Mouse (Mus musculus) G1E (cell line): ENCODE measurements around the gene Adck1.
"Not testable (repeated sequence)": the region's sequence is repeated elsewhere in the genome, so short reads cannot be mapped to it uniquely, and the experiment has no call there.

ENCODE experiments used
- GATA1 ChIP-seq: IDR thresholded peaks from 2 replicates; pipeline ENCODE4 v1.6.1; 2012; ENCODE audit warnings: borderline replicate concordance, low read length, inconsistent platforms, mixed read lengths
- GATA2 ChIP-seq: IDR thresholded peaks from 2 replicates; pipeline ENCODE4 v1.6.1; 2012; ENCODE audit warnings: low read depth, low read length, inconsistent platforms, borderline replicate concordance
- POLR2AphosphoS5 ChIP-seq: IDR thresholded peaks from 2 replicates; pipeline ENCODE4 v1.6.1; 2012; ENCODE audit warnings: low read depth, low read length, inconsistent platforms; ENCODE audit not compliant: insufficient replicate concordance
- TAL1 ChIP-seq: conservative IDR thresholded peaks from 2 replicates; pipeline ENCODE4 v1.6.1; 2012; ENCODE audit warnings: low read depth, low read length, inconsistent platforms, mixed read lengths

GRCm38 (mm10) chr12:88370321-88370720 lies 10.0 kb downstream of the Adck1 start:
- not testable (repeated sequence) for TF ChIP-seq POLR2AphosphoS5, GATA1, GATA2, TAL1
